Mouse (Mus musculus) T-cell, adult 2 months (primary cell): ENCODE data around the gene Kcnd3.

Source experiments
- DNase-seq: peaks from one replicate; pipeline ENCODE4 v3.0.0; 2022; ENCODE audit warnings: low spot score

Gene Kcnd3

DNA sequence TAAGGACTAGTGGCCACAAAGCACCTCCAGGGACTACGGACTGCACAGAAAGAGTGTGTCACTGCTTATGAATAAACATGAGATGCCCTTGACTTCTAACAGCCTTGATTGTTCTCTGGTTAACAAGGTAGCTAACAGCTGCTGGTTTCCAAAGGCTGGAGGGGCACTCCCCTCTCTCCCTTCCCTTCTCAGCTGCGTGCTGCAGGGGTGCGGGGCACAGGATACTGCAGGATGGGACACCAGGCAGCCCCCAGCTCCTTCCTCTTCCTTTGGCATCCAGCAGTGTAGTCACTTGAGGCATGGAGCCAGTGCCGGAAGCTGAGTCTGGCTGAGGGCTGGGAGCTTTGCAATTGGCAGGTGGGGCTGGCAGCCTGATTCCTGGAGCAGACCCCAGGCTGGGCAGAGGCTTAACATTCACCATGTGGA is 133.6 kb downstream of the Kcnd3 start:
- no peak for DNase-seq

DNA sequence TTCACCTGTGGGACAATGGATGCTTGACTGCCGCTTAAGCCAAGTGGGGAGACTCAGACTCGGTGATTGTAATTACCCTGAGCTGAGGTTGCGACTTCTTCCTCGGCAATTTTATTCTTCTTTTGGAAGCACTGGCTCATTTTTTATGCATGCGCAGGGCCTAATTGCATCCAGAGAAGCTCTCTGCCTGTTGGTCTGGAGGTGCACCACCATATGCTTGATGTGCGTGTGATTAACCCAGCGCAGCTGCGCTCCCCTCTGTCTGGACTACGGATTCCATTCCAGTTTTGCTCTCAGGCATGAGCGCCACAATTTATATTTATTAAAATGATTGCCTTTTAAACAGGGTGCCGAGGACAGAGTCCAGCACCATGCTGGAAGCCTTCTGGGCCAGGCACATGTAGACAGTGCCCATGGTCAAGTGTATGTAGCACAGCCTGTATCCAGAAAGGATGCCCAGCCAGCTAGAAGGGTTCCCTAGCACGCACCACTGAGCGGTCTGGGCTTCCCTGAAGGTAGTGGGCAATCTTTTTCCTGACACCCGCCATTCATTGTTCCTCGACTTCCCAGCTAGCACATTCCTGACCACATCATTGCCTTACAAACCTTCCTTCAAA is 138.0 kb downstream of the Kcnd3 start:
- DNase-seq, result no peak

DNA sequence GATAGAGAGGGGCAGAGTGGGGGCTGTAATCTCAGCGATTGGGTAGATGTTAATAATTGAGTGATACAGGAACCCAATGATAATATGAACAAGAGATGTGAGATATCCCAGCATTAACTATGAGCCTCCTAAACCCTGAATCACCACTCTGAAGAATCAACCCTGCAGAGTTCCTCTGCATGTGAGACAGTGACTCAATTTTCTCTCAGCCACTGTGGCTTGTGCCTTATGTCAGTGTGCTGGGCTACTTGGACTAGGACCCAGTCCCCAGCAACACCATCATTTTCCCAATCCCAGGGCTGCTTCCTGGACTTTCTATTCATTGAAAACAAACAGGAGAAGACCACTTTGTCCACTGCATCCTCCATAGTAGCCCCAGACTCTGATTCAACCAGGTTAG is 139.6 kb downstream of the Kcnd3 start:
- DNase-seq, result no peak

DNA sequence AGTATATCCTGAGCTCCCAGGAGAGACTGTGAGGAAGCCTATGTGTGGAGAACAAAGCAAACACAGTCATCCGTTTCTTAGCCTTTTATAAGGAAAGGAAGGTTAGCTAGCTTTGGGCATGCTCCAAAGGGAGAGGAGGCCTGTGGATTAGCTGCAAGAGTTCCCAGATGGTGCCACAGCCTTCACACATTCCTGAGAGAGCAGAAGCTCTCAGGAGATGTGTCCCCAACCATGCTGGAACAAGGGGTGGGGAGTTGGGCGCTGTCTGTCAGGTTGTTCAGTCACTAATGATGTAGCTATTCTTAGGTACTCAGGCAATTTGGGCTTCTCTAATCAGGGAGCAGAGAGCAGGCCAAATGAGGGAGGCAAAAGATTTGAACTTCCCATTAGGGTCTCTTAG is 140.1 kb downstream of the Kcnd3 start:
- no peak for DNase-seq

DNA sequence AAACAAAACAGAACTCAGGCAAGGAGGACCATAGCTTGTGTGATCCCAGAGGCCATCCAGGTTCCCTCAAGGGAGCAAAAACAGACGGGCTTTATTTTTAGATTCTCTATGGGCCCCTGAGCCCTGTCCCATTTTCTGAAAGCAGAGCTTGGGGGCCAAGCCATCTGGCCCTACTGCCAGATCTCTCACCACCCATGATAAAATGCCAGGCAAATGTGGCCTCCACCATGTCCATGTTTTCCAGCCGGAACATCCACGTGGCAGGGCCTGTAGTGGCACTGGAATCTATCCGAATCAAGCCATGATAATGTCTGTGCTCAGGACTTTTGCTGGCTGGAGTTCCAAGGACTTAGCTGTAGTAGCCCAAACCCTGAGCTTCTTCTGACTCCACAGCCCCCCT is 148.4 kb downstream of the Kcnd3 start:
- no peak for DNase-seq

DNA sequence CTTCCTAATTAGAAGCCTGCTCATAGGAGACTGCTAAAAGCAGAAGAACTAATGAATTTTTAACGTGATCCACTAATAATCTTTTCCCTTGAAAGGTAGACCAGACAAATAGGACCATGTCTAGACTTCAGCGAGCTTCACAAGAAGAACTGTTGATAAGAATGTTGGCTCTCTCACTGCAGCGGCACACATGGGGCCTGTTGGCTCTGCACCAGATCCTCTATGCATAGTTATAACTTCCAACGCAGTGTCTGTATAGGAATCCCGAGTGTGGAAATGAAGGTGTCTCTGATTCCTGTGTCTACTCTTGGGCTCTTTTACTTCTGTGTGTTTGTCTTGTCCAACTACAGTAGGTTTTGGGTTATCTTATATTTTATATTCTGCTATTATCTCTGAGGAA is 150.8 kb downstream of the Kcnd3 start:
- no peak for DNase-seq

DNA sequence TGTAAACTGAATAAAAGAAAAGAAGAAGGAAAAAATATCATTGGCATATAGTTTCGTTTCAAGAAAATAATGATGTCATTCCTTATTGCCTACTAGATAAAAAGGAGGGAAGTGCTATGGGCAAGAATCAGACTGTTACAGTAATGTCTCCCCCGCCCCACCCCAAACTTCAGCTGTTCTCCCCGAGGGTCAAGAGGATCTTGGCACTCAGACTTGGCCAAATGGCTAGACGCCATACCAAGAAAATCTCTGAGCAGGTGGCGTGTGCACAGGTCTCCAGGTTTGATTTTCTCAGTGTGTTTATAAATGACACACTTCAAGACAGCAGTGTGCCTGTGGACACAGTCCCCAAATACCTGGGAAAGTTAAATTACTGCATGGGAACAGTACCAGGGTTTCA is 153.6 kb downstream of the Kcnd3 start:
- DNase-seq, result no peak

DNA sequence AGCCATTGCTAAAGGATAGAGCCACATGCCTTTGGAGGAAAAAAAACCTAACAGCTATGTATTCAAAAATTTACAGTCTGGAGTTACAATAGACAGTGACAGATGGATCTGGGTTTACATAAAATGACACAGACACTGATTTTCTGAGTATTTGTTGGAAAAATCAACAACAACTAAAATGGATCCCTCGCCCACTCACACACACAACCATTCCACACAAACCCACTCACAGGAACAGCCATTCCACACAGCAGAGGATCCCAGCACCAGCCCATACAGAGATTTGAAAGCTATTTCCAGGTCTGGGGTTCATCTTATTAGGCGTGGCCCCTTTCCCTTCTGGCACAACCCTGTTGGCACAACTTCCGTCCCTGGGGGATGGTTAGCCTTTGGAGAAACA is 156.7 kb downstream of the Kcnd3 start:
- no peak for DNase-seq

DNA sequence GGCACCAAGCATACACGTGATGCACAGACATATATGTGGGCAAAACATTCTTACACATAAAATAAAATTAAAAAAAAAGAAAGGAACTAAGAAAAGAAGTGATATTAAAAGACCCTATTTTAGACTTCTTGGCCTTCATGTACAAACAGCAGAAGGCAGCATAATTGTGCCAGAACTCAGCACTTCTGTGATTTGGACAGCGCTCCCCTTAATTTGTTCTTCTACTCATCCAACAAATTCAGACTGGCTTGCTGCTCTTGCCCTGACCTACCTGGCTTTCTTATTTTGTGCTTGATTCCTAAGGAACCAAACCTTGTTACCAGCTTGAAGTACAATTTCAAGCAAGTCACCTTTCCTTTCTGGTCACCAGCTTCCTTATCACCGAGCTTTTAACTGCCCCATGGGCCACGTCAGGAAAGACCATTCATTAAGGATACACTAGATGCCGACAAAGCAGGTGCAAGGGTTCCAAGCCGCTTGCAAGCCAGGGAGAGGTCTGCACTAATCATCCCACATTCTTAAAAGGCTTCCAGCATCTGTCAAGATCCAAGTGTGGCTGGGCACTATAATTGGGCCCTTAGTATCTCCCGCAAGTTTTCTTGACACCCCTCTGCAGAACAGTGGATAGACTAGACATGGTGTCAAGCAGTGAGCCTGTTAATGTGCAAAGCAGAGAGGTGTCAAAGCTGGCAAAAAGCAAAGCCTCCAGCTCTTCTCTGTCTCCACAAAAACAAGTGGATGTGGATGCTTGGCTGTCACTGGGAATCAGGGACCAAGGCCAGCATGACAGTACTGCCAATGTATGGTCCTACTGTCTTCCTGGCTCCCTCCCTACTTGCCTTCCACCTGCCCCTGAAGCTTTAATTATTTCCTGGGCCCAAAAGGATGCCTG is 159.6 kb downstream of the Kcnd3 start:
- no peak for DNase-seq

DNA sequence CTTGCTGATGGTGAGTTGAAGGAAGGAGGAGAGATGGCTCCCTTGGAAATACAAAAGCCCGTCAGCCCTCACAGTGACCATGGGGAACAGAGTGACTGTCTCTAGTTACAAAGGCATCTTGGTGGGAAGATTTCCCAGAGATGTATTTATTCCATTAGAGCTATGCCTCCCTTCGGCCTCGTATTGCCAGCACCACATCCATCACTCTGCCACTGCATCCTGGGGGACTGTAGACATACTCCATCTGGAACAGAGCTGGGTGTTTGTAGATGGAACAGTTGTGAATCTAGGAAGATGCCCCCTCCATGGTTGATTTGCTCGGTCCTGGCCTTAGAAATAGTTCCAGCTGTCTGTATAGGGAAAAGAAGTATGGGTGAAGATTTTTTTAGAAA is 160.3 kb downstream of the Kcnd3 start:
- no peak for DNase-seq

DNA sequence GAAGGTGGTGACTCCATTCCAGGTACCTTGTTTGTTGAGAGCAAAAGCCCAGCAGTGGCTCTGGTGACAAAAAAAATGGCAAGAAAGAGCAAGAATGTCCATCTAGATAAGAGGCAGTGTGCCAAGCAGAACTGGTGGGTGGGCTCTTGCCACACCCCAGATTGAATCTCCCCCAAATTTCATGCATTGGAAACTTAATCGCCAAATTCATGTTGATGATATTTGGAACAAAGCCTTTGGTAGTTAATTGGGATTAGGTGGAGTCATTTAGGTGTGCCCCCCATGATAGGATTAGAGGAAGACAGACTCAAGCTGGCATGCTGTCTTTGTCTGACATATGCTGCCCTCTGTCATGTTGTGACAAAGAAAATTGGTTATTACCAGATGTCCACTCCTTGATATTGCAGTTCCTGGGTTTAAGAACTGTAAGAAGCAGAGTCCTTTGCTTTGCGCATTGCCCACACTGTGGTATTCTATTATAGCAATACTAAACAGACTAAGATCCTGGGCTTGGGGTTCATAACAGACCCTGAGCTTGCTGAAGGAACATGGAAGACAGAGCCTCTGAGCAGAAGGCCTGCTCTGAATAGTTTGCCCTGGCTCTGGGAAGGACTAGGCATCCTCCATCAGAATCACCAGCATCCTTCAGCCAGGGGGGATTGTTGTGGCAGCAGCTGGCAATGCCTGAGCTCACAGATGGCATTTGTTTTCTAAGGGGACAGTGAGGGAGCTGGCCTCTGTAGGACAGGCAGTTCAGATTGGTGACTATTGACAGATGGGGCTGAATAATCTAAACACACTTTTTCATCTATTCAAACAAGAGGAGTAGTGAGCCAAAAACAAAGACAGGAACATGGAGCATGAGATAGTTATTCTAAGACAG is 165.0 kb downstream of the Kcnd3 start:
- DNase-seq, result no peak

DNA sequence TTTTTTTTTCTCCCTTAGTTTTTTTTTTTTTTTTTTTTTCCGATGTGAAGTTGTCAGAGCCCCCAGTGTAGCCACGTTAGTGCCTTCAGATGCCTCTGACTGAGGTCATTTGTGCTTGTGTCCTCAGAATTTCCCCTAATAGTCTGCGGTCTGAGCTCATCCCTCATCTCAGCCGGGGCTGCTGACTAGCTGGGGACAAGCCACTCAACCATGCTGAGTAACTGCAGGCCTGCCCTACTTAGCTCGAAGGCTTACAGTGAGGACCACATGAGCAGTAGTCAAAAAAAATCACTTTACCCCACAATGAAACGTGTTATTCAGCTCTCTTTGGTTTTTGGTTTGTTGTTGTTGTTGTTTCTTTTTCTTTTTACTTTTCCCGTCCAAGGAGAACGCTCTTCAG is 169.0 kb downstream of the Kcnd3 start:
- no peak for DNase-seq

DNA sequence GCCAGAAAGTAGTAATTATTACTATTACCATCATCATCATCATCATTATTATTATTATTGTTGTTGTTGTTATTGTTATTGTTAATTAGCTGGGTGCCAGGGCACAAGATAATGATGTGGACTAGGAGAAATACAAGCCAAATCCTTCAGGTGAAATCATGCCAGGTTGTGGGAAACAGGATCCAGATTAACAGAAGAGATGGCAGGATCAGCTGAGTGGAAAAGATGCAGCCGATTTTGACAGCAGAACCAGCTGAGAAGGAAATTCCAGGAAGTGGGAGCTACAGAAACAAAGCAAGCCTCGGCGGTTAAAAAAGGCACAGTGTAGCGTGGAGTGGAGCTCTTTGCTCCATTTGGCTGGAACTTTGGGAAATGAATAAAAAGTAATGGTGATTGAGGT is 171.0 kb downstream of the Kcnd3 start:
- DNase-seq, result no peak

DNA sequence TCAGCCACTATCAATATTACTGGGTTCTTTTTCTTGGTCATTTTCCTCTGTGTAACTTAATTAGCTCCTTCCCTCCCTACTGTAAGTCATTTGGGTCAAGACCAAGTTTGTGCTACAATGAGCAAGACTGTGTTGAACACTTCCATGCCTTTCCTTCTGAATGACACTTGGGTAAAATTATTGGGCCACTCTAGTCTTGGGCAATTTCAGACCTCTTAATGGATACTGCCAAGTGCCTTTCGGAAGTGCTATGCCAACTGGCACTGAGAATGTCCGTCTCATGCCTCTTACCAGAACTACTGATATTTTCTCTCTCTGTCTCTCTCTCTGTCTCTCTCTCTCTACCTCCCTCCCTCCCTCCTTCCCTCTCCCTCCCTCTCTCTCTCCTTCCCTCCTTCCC is 173.8 kb downstream of the Kcnd3 start:
- no peak for DNase-seq

DNA sequence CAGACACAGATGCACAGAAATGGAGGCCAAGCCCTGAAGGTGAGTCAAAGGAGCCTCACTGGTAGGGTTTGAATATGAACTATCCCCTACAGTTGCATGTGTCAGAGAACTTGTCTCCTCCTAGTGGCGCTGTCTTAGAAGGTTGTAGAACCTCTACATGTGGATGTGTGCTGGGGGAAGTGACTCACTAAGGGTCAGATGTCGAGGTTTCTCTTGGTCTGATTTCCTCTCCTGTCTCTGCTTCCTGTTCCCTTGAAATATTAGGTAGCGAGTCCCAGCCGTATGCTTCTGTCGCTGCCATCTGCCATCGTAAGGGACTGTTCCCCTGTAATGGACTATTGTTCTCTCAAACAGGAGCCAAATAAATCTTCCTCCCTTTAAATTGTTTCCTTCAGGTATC is 175.1 kb downstream of the Kcnd3 start:
- peak; percentile 3 for DNase-seq

DNA sequence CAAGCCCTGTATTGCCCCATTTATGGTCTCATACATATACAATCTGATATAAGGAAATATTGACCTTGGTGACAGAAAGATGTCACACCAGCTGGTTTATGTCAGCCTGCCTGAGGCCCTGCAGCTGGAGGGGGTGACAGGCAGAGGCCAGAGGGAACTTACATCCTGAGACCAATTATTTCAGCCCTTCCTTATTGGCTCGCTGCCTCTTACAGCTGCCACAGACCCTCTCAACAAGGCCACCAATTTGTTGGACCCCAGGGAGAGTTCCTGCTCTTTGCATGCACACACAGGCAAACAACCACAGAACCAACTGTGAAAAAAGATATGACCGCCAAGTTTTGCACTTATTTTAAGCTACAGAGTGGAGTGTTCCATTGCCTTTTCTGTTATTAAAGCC is 180.2 kb downstream of the Kcnd3 start:
- DNase-seq, result no peak

DNA sequence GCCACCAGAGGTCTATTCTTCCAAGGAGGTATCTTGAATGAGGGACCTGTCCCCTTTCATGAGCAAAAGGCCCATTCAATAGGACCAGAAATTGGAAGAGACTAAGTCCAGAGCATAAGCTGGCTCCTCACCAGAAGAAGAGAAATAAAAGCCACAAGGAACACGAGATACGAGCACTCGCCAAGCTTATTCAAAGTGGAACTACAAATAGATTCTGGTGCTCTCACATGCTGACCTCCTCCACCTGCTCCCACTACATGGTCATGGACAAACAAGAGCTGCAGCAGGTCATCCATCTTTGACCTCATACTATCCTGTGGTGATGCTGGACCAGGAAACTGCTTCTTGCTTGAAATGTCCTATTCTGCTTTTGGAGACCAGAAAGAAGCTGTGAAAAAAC is 180.9 kb downstream of the Kcnd3 start:
- DNase-seq, result no peak

DNA sequence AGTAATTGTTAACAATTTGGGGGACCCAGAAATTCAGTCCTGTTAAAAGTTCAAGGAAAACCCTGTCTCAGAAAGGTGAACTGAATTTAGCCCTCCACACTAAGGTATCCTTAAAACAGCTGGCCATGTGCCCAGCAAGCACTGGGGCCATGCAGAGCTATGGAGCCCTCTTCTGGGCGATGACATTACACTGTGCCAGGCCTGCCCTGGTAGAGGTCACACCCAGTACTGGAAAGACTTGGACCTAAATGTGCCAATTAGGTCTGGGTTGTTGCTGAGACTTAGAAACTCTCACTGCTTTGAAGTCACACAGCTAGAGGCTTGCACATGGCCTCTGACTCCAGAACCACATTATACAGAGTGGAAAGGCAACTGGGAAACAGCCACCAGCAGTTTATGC is 190.1 kb downstream of the Kcnd3 start:
- DNase-seq, result no peak

DNA sequence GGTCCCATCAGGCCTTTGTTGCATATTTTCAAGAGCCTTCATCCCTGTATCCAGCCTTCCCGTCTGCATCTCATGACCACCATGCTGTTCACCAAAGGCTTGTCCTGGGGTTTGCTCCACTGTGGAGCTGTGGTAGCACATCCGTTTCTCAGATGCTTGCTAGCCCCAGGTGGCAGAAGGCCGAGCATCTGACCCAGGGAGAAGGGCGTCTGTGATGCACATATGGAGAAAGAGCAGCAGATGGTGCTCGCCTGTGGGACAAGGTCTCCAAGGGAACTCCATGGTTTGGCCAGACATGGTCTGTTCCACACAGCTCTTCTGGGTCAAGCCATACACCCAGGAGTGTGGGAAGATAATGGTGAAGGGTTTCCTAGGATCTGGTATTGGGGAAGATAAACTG is 191.4 kb downstream of the Kcnd3 start:
- no peak for DNase-seq

DNA sequence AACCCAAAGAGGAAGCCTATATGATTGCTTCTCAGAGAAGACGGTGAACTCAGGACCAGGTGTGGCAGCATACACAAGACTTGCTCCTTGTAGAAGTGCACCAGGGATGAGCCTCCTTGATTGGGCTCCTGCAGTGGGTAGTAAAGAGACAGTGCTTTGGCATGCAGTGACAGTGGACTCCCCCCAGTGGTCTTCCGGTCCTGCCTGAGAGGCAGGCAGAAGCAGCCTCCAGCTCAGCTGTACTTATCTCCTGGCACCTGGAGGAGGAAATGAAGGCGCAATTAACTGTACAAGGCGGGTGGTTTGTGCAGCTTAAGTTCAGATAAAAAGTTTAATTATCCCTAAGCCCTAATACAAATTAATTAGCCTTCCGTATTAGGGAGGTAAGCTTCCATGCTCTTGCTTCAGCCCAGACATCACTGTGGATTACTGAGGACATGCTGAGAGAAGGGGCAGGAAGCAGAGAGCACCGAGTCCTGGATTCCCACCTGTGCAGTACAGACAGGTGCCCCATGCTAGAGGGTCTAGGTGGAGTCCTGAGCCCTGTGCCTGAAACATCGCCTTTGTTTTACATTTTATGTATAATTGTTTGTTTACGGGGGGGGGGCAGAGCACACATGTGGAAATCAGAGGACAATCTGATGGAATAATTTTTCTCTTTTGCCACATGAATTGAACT is 196.9 kb downstream of the Kcnd3 start:
- no peak for DNase-seq

DNA sequence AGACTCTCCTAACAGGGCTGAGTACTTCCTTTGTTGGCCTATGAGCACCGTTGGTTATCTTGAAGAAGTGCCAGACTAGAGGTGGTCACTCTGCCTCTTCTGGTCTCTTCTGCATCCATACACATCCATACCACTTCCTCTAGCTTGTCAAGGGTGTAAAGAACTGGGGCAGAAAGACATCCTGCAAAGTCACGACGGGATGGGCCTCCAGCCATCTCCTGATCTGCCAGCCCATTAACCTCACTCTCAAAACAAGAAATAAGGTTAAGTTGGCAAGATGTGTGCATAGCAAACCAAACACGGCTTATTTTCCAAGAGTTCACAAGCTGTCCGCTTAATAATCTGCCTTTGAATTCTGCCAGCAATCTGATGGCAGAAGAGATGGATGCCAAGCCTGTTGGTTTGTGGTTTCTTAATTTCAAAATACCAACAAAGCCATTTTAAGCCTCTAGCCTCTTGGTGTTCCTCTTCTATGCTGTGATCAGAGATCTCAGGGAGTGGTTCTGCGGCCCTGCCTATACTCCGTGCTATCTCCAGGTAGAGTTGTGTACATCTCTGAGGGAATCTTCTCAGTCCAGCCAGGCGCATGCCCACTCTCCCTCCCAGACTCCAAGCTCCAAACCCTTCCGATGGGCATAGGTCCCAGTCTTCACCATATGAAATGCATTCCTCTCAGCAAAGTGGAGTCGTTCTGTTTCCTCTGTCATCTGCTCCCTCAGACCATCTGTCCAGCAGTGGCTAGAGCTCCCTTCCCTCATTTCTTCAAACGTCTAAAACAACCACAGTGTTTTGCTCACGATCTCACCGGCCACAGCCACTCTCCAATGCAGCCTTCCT is 201.6 kb downstream of the Kcnd3 start:
- DNase-seq, result no peak
